Mouse (Mus musculus) urinary bladder, postnatal 4 days (tissue): Measurements from ENCODE around the gene Gpx4.

Experiments used
- DNase-seq, 2 experiments: peaks; one replicate each; pipeline ENCODE4 v3.0.0; 2021 to 2022; ENCODE audit warnings: low spot score in 2 of 2

Gene Gpx4

GRCm38 (mm10) chr10:80072623-80073489 is 25.9 kb downstream of the Gpx4 start:
- no peak for DNase-seq

GRCm38 (mm10) chr10:80074813-80075601 is 28.0 kb downstream of the Gpx4 start:
- peak; percentile 70 to 77 for DNase-seq

GRCm38 (mm10) chr10:80075924-80076323 is 29.0 kb downstream of the Gpx4 start:
- no peak for DNase-seq

GRCm38 (mm10) chr10:80076386-80076785 is 29.4 kb downstream of the Gpx4 start:
- DNase-seq, result no peak

- DNase-seq, result no peak
Measured at GRCm38 (mm10) chr10:80077312-80077711, 30.3 kb downstream of the Gpx4 start.

GRCm38 (mm10) chr10:80078366-80078765 is 31.4 kb downstream of the Gpx4 start:
- no peak for DNase-seq

GRCm38 (mm10) chr10:80080396-80081070 is 33.6 kb downstream of the Gpx4 start:
- no peak for DNase-seq

- DNase-seq, result no peak
Measured at GRCm38 (mm10) chr10:80081075-80081474, 34.1 kb downstream of the Gpx4 start.

- no peak for DNase-seq
Measured at GRCm38 (mm10) chr10:80084817-80085487, 38.0 kb downstream of the Gpx4 start.

- no peak for DNase-seq
Measured at GRCm38 (mm10) chr10:80086847-80087246, 39.9 kb downstream of the Gpx4 start.

- no peak for DNase-seq
Measured at GRCm38 (mm10) chr10:80087483-80087882, 40.5 kb downstream of the Gpx4 start.

- no peak for DNase-seq
Measured at GRCm38 (mm10) chr10:80089146-80089545, 42.2 kb downstream of the Gpx4 start.

- DNase-seq, result no peak
Measured at GRCm38 (mm10) chr10:80091527-80091926, 44.6 kb downstream of the Gpx4 start.

GRCm38 (mm10) chr10:80092690-80093089 is 45.7 kb downstream of the Gpx4 start:
- no peak for DNase-seq

- no peak for DNase-seq
Measured at GRCm38 (mm10) chr10:80094085-80094484, 47.1 kb downstream of the Gpx4 start.

- no peak for DNase-seq
Measured at GRCm38 (mm10) chr10:80094684-80095083, 47.7 kb downstream of the Gpx4 start.

GRCm38 (mm10) chr10:80095547-80095946 is 48.6 kb downstream of the Gpx4 start:
- DNase-seq, result no peak

GRCm38 (mm10) chr10:80097275-80097674 is 50.3 kb downstream of the Gpx4 start:
- no peak for DNase-seq

- no peak for DNase-seq
Measured at GRCm38 (mm10) chr10:80098630-80099029, 51.7 kb downstream of the Gpx4 start.

GRCm38 (mm10) chr10:80100982-80101381 is 54.0 kb downstream of the Gpx4 start:
- no peak for DNase-seq

GRCm38 (mm10) chr10:80102216-80102915 is 55.4 kb downstream of the Gpx4 start:
- peak; percentile 83 to 91 for DNase-seq
